Mouse (Mus musculus) forebrain, embryonic 10.5 days (tissue): ENCODE results near the gene Rhou. TPM values are rescaled to one million over a fixed set of nuclear protein-coding genes. Genes with fewer than 3 reads are reported as not detected.
A peak's percentile ranks its signal among the peaks of the same experiment; 100 is the strongest.

Experiments
- DNase-seq: peaks from one replicate; pipeline ENCODE4 v3.0.0-alpha.2; 2017; ENCODE audit warnings: low spot score; ENCODE audit errors: extremely low spot score
- H3K27ac ChIP-seq: fragments of 300-500 bp; sonication (generic); 2 replicates; pipeline ENCODE4 v1.5.1; 2016; ENCODE audit warnings: mild to moderate bottlenecking
- H3K27me3 ChIP-seq: fragments of 300-500 bp; sonication (generic); 2 replicates; pipeline ENCODE4 v1.6.1; 2016; ENCODE audit warnings: mild to moderate bottlenecking; ENCODE audit not compliant: poor library complexity, severe bottlenecking
- H3K36me3 ChIP-seq: fragments of 300-500 bp; sonication (generic); replicated peaks from 2 replicates; pipeline ENCODE4 v1.6.1; 2016; ENCODE audit warnings: mild to moderate bottlenecking, moderate library complexity
- H3K4me1 ChIP-seq: fragments of 300-500 bp; sonication (generic); 2 replicates; pipeline ENCODE4 v1.6.1; 2016
- H3K4me3 ChIP-seq: fragments of 300-500 bp; sonication (generic); 2 replicates; pipeline ENCODE4 v1.5.1; 2016; ENCODE audit warnings: mild to moderate bottlenecking, moderate library complexity
- H3K9me3 ChIP-seq: fragments of 300-500 bp; sonication (generic); 2 replicates; pipeline ENCODE4 v1.6.1; 2016; ENCODE audit warnings: mild to moderate bottlenecking, moderate library complexity
- WGBS: fragments of 180-500 bp; shearing (Covaris S2); methylation state at CpG from one replicate; pipeline ENCODE4 v1.1.7; 2016; 5-methylcytosine and 5-hydroxymethylcytosine counted together
- polyA plus RNA-seq: library from polyadenylated mRNA; unstranded; fragments of >200 nt; fragmentation: Nextera tagmentation; extraction: Ambion mirVana; gene quantifications from 2 replicates; pipeline ENCODE4 v1.2.1, GENCODE M21; 2016

The Rhou gene
- polyA plus RNA-seq, 1 experiment from 2014 or later: 6.0 TPM

- H3K4me3 ChIP-seq: no peak overlapping the region
- no peak overlapping the region for H3K27ac ChIP-seq
- DNase-seq: no peak
- H3K9me3 ChIP-seq: no peaks in the 10 kb centered on the region
- WGBS: 92% methylated on average over 4 of the region's 4 CpGs
- peaks cover 27% of the 10 kb centered on the region for H3K4me1 ChIP-seq
- H3K36me3 ChIP-seq: no peaks in the 10 kb centered on the region
- peaks cover 43% of the 10 kb centered on the region for H3K27me3 ChIP-seq
These were observed 21.5 kb upstream of the Rhou start for GRCm38 (mm10) chr8:123632257-123632656.

DNA sequence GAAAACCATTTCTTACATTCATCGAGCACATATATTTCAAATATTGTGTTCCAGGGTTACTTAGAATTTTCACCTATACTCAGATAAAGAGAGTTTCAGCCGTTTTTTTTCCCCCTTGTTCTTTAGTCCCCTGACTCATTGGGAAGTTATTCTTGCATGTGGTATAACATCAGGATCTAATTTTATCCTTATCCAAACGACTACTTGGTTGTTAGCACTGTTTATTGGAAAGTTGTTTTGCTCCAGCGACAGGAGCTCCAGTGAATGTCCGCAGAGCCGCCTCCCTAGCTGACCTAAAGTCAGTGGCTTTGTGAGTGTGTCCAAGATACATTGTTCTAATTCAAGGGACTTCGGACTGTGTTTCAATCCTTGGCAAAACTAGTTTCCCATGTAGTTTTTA is 19.9 kb upstream of the Rhou start:
- Histone ChIP-seq H3K4me1 (peaks cover 18% of the 10 kb centered on the region), H3K27ac (no peak overlapping the region), H3K36me3 (no peaks in the 10 kb centered on the region), H3K4me3 (no peak overlapping the region), H3K27me3 (peaks cover 29% of the 10 kb centered on the region), H3K9me3 (no peaks in the 10 kb centered on the region)
- 80% methylated on average over 7 of the region's 7 CpGs for WGBS
- no peak for DNase-seq

GRCm38 (mm10) chr8:123634395-123635131 is 19.2 kb upstream of the Rhou start:
- peaks cover 10% of the 10 kb centered on the region for H3K4me1 ChIP-seq
- no peak for DNase-seq
- no peaks in the 10 kb centered on the region for H3K9me3 ChIP-seq
- H3K36me3 ChIP-seq: no peaks in the 10 kb centered on the region
- H3K4me3 ChIP-seq: no peak overlapping the region
- H3K27me3 ChIP-seq: peaks cover 21% of the 10 kb centered on the region
- no peak overlapping the region for H3K27ac ChIP-seq
- 68% methylated on average over 3 of the region's 3 CpGs for WGBS

GRCm38 (mm10) chr8:123635671-123636070 is 18.1 kb upstream of the Rhou start:
- Histone ChIP-seq H3K4me1 (peaks cover 3% of the 10 kb centered on the region), H3K36me3 (no peaks in the 10 kb centered on the region), H3K4me3 (no peak overlapping the region), H3K27me3 (peaks cover 10% of the 10 kb centered on the region), H3K27ac (no peak overlapping the region), H3K9me3 (no peaks in the 10 kb centered on the region)
- WGBS: 88% methylated on average over 11 of the region's 11 CpGs
- DNase-seq: no peak

DNA sequence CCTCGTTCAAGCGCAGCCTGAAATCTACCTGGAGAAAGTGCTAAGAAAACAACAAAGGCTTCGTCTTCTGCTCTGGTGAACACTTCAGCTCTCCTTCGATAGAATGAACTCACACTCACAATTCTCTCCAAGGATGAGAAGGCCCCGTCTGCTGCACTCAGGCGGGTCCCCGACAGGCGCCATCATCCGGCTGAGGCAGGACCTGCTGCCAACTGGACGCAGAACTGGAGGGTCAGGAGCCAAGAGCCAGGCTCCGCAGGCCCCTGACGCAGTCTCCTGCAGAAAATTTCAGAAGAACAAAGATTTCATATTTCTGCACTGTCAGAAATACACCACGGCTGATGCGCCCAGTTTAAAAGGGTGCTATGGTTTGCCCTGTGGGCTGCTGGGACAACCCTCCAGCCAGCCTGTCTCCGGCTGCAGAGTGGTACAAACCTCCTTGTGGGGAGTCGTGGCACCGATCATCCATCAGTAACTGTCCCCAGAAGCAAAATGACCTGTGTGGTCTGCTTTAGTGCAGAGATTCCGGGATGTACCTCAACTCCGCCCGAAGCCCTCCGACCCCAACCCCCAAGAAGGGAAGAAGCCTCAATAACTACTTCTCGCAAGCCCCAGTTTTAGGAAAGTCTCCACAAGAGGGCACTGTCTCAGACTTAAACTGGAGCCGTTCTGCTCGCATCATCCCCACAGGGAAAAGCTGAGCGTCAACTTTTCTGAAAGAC is 10.2 kb upstream of the Rhou start:
- Histone ChIP-seq H3K4me1 (peaks cover 17% of the 10 kb centered on the region), H3K9me3 (no peaks in the 10 kb centered on the region), H3K36me3 (no peaks in the 10 kb centered on the region), H3K27me3 (peaks cover 29% of the 10 kb centered on the region), H3K27ac (peak overlapping the region; percentile 40; the same call in 1 of the 2 replicates), H3K4me3 (peak overlapping the region; percentile 50)
- 13% methylated on average over 25 of the region's 25 CpGs for WGBS
- DNase-seq: peak; percentile 53

- DNase-seq: no peak
- H3K4me1 ChIP-seq: peaks cover 17% of the 10 kb centered on the region
- WGBS: 74% methylated on average over 9 of the region's 9 CpGs
- H3K27ac ChIP-seq: no peak overlapping the region
- peaks cover 29% of the 10 kb centered on the region for H3K27me3 ChIP-seq
- H3K36me3 ChIP-seq: no peaks in the 10 kb centered on the region
- H3K4me3 ChIP-seq: no peak overlapping the region
- H3K9me3 ChIP-seq: no peaks in the 10 kb centered on the region
These were observed 8.5 kb upstream of the Rhou start for GRCm38 (mm10) chr8:123645229-123645628.

DNA sequence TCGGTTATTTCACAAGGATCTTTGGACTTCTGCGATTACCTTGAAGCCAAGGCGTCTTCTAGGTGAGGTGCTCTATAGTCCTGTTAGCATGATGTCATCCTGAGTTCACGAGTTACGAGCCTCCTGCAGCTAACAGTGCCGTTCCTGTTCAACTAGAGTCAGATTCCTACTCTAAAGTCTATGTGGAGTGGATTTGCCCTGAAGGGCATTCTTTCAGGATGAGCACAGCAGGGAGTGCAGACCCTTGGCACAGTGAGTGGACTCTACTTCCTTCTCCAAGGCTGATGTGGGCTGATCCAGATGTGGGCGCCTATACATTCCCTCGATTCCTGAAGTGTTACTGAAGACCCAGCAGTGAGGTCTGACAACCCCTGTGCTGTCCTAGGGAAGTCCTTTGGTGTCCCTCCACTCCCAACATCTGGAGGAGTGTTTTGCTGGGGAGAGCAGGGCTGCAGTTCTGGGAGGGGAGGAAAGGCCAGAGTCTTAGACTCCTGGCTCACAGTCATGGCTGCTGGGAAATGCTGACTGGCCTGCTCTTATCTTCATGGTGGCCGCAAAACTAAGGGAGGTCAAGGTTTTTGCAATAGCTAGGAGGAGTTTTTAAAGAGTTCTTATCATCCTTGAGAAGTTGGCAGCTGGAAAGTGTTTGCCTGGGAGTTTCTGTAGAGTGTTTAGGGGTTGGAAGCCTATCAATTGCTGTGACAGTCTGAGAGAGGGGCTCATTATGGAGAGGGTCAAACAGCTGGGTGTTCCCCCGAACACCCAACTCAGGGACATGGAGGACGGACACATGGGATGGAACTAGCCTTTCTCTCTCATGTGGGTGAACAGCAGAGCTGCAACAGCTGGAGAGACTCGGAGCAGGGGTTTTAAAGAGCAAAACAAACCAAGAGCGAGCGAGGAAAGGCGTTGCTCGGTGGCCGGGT is 5.2 kb upstream of the Rhou start:
- Histone ChIP-seq H3K4me1 (peaks cover 20% of the 10 kb centered on the region), H3K9me3 (no peaks in the 10 kb centered on the region), H3K4me3 (no peak overlapping the region), H3K27me3 (peaks cover 14% of the 10 kb centered on the region), H3K27ac (no peak overlapping the region), H3K36me3 (no peaks in the 10 kb centered on the region)
- WGBS: 79% methylated on average over 17 of the region's 17 CpGs
- no peak for DNase-seq

- WGBS: 92% methylated on average over 12 of the region's 12 CpGs
- no peak for DNase-seq
These were observed 4.2 kb upstream of the Rhou start for GRCm38 (mm10) chr8:123649483-123649882.

GRCm38 (mm10) chr8:123651390-123652098 is 2.2 kb upstream of the Rhou start:
- 93% methylated on average over 5 of the region's 5 CpGs for WGBS
- H3K36me3 ChIP-seq: peaks cover 7% of the 10 kb centered on the region

More at GRCm38 (mm10) chr8:123649483-123649882, 4.2 kb upstream of the Rhou start:
- Histone ChIP-seq H3K27ac (no peak overlapping the region), H3K9me3 (no peaks in the 10 kb centered on the region), H3K4me3 (no peak overlapping the region), H3K4me1 (peaks cover 17% of the 10 kb centered on the region), H3K27me3 (peaks cover 8% of the 10 kb centered on the region), H3K36me3 (no peaks in the 10 kb centered on the region)

DNA sequence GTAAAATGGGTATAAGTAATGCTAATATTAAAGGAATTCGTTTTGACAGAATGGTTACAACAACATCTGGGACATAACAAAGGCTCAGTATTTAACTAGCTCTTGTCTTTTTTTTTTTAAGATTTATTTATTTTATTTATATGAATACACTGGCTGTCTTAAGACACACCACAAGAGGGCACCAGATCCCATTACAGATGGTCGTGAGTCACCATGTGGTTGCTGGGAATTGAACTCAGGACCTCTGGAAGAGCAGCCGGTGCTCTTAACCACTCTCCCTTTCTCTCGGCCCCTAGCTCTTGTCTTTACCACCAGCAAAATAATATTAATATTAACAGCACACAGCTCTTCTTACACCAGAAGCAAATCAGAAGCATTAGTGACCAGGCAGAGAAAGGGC is 1.1 kb upstream of the Rhou start:
- no peak for DNase-seq
- Histone ChIP-seq H3K4me3 (no peak overlapping the region), H3K36me3 (peaks cover 18% of the 10 kb centered on the region), H3K27me3 (no peaks in the 10 kb centered on the region), H3K9me3 (no peaks in the 10 kb centered on the region), H3K27ac (peak overlapping the region; percentile 94; the same call in 1 of the 2 replicates), H3K4me1 (peaks cover 35% of the 10 kb centered on the region)
- 64% methylated on average over 4 of the region's 4 CpGs for WGBS

More at GRCm38 (mm10) chr8:123651390-123652098, 2.2 kb upstream of the Rhou start:
- H3K4me3 ChIP-seq: no peak overlapping the region
- H3K9me3 ChIP-seq: no peaks in the 10 kb centered on the region
- no peaks in the 10 kb centered on the region for H3K27me3 ChIP-seq
- no peak overlapping the region for H3K27ac ChIP-seq
- no peak for DNase-seq
- H3K4me1 ChIP-seq: peaks cover 35% of the 10 kb centered on the region

GRCm38 (mm10) chr8:123653994-123654569 is 353 bp downstream of the Rhou start:
- 1% methylated on average over 77 of the region's 77 CpGs for WGBS
- peak; percentile 73 for DNase-seq

More at GRCm38 (mm10) chr8:123653994-123654569, 353 bp downstream of the Rhou start:
- Histone ChIP-seq H3K36me3 (peaks cover 33% of the 10 kb centered on the region), H3K4me3 (peak overlapping the region; percentile 83), H3K9me3 (no peaks in the 10 kb centered on the region), H3K27me3 (no peaks in the 10 kb centered on the region), H3K27ac (peak overlapping the region; percentile 94), H3K4me1 (peaks cover 31% of the 10 kb centered on the region)
